In genomic region chr6:90987561-90988298, GRCm38 (mm10) we compare ENCODE assay signal across 8 mouse cellular contexts. TPM values are rescaled to one million over a fixed set of nuclear protein-coding genes. Genes with fewer than 3 reads are reported as not detected.
DNase-seq lines count a peak whose midpoint lies in the region.

No protein-coding gene starts in this region.

- no peak overlapping the region for H3K27ac ChIP-seq in brown adipose tissue, adult 24 weeks (replicated peaks; ENCODE audit: low read depth, low read length)

- H3K4me3 ChIP-seq in brown adipose tissue, adult 24 weeks (ENCODE audit: insufficient read depth, low read depth, low read length) = peak overlapping the region; percentile 58

- intact Hi-C loops in gastrocnemius, postnatal 14 days (cut with DNase I; ENCODE audit: low total_unique reads) = no loop called here

- H3K4me1 ChIP-seq in brown adipose tissue, adult 24 weeks (ENCODE audit: control insufficient read depth, insufficient read depth, insufficient read length, low read length) = no peaks in the 10 kb centered on the region

- peak; percentile 19 to 29 for DNase-seq in spleen, postnatal 10 days (ENCODE audit: low spot score in 2 of 2)
- no peak for DNase-seq in spleen, adult 12 weeks (ENCODE audit: low spot score)
- DNase-seq in gastrocnemius, postnatal 14 days = peak; percentile 30
- DNase-seq in kidney, postnatal 25 days = peak; percentile 8 to 44
- DNase-seq in lung, postnatal 4 days = peak; percentile 39 to 56
- DNase-seq in right cerebral cortex, postnatal 4 days = peak; percentile 26
- DNase-seq in frontal cortex, adult 2 months (ENCODE audit: extremely low spot score in 1 of 2, low spot score in 1 of 2) = no peak

RNA-seq across cellular contexts. Expression of gene Iqsec1, which starts 0.8 kb away (rescaled TPM):
- polyA plus RNA-seq in brown adipose tissue, adult 24 weeks (2012; ENCODE audit: insufficient read depth, insufficient read length, missing spikeins) = 65.7 and 80.9 TPM in 2 replicates
- total RNA-seq in gastrocnemius, postnatal 14 days (2021) = 10 to 100 TPM; 36.9 to 55.3 TPM
- 141 and 142 TPM in 2 replicates for polyA plus RNA-seq in frontal cortex, adult 2 months (2012; rRNA removed)

Comparison
In these comparisons a context has a peak if more than half of its experiments do, and no peak if none do; other contexts are left out.
1. DNase-seq: peak in spleen, postnatal 10 days (2 of 2), gastrocnemius, postnatal 14 days (single experiment), kidney, postnatal 25 days (2 of 2), lung, postnatal 4 days (2 of 2) and right cerebral cortex, postnatal 4 days (single experiment); none in spleen, adult 12 weeks (single experiment) and frontal cortex, adult 2 months (0 of 2).